Mouse (Mus musculus) forebrain, embryonic 16.5 days (tissue): ENCODE measurements at regions not wholly inside any gene's neighbourhood (a gene's known extent, or its start where the extent isn't known, plus 50 kb on each side); places are given as distances from the start of the nearest gene placed in this dataset.

ENCODE experiments used
- ATAC-seq: fragments of 200-750 bp; cut with Nextera tagmentation; 2 replicates; pipeline ENCODE4 v1.8.0; 2017; ENCODE audit warnings: mild to moderate bottlenecking, moderate library complexity
- H3K27ac ChIP-seq: fragments of 300-500 bp; sonication (generic); 2 replicates; pipeline ENCODE4 v1.5.1; 2014; ENCODE audit warnings: low read length, control low read depth
- H3K27me3 ChIP-seq: fragments of 300-500 bp; sonication (generic); replicated peaks from 2 replicates; pipeline ENCODE4 v1.6.1; 2014; ENCODE audit warnings: low read length; ENCODE audit not compliant: control insufficient read depth, insufficient read depth
- H3K36me3 ChIP-seq: fragments of 300-500 bp; sonication (generic); 2 replicates; pipeline ENCODE4 v1.6.1; 2014; ENCODE audit not compliant: control insufficient read depth, insufficient read depth
- H3K4me1 ChIP-seq: fragments of 300-500 bp; sonication (generic); replicated peaks from 2 replicates; pipeline ENCODE4 v1.6.1; 2014; ENCODE audit warnings: low read length; ENCODE audit not compliant: control insufficient read depth, insufficient read depth
- H3K4me2 ChIP-seq: fragments of 300-500 bp; sonication (generic); 2 replicates; pipeline ENCODE4 v1.6.1; 2014; ENCODE audit warnings: mild to moderate bottlenecking, low read length, control low read depth
- H3K4me3 ChIP-seq: fragments of 300-500 bp; sonication (generic); replicated peaks from 2 replicates; pipeline ENCODE4 v1.5.1; 2014; ENCODE audit warnings: mild to moderate bottlenecking, low read length, control low read depth
- H3K9ac ChIP-seq: fragments of 300-500 bp; sonication (generic); replicated peaks from 2 replicates; pipeline ENCODE4 v1.6.1; 2014; ENCODE audit warnings: low read depth, low read length, control low read depth
- H3K9me3 ChIP-seq: fragments of 300-500 bp; sonication (generic); 2 replicates; pipeline ENCODE4 v1.6.1; 2016; ENCODE audit warnings: low read length; ENCODE audit not compliant: control insufficient read depth
- WGBS: fragments of 180-500 bp; shearing (Covaris S2); extraction: QIAGEN DNeasy Blood & Tissue Kit; methylation state at CpG from one replicate; pipeline ENCODE4 v1.1.7; 2014; 5-methylcytosine and 5-hydroxymethylcytosine counted together

GRCm38 (mm10) chr16:46331336-46331735 is 167.0 kb downstream of the Nectin3 start:
- Histone ChIP-seq H3K4me1 (no peaks in the 10 kb centered on the region; the same call in 1 of the 2 replicates), H3K9me3 (no peaks in the 10 kb centered on the region)
- WGBS, result 22% methylated on average over 6 of the region's 6 CpGs

GRCm38 (mm10) chr16:46299079-46299721 is 144.3 kb upstream of the Gm4737 start:
- 66% methylated on average over 3 of the region's 3 CpGs for WGBS
- no peaks in the 10 kb centered on the region for H3K27me3 ChIP-seq
- no peaks in the 10 kb centered on the region for H3K4me1 ChIP-seq
- H3K9ac ChIP-seq, result no peak overlapping the region
- no peak overlapping the region for H3K27ac ChIP-seq
- H3K36me3 ChIP-seq, result no peaks in the 10 kb centered on the region
- H3K4me3 ChIP-seq, result no peak overlapping the region
- ATAC-seq, result peak; percentile 64
- H3K9me3 ChIP-seq, result no peaks in the 10 kb centered on the region
- no peak overlapping the region for H3K4me2 ChIP-seq

More at GRCm38 (mm10) chr16:46331336-46331735, 167.0 kb downstream of the Nectin3 start:
- Histone ChIP-seq H3K36me3 (no peaks in the 10 kb centered on the region), H3K4me3 (no peak overlapping the region), H3K4me2 (no peak overlapping the region), H3K9ac (no peak overlapping the region), H3K27ac (no peak overlapping the region), H3K27me3 (no peaks in the 10 kb centered on the region)
- peak; percentile 33; the same call in 1 of the 2 replicates for ATAC-seq

GRCm38 (mm10) chr16:46297192-46297591 is 142.3 kb upstream of the Gm4737 start:
- peak; percentile 29 for ATAC-seq

GRCm38 (mm10) chr16:46296412-46296811 is 141.5 kb upstream of the Gm4737 start:
- no peak overlapping the region for H3K4me2 ChIP-seq
- peak; percentile 63 for ATAC-seq
- H3K27me3 ChIP-seq, result no peaks in the 10 kb centered on the region
- no peaks in the 10 kb centered on the region for H3K9me3 ChIP-seq
- WGBS, result 33% methylated on average over 2 of the region's 2 CpGs
- H3K36me3 ChIP-seq, result no peaks in the 10 kb centered on the region
- H3K4me3 ChIP-seq, result no peak overlapping the region
- no peak overlapping the region for H3K9ac ChIP-seq
- no peaks in the 10 kb centered on the region for H3K4me1 ChIP-seq
- no peak overlapping the region for H3K27ac ChIP-seq

More at GRCm38 (mm10) chr16:46297192-46297591, 142.3 kb upstream of the Gm4737 start:
- Histone ChIP-seq H3K4me3 (no peak overlapping the region), H3K4me1 (no peaks in the 10 kb centered on the region), H3K9me3 (no peaks in the 10 kb centered on the region), H3K9ac (no peak overlapping the region), H3K36me3 (no peaks in the 10 kb centered on the region), H3K4me2 (no peak overlapping the region), H3K27ac (no peak overlapping the region), H3K27me3 (no peaks in the 10 kb centered on the region)
- 76% methylated on average over 2 of the region's 2 CpGs for WGBS

- Histone ChIP-seq H3K9me3 (no peaks in the 10 kb centered on the region), H3K9ac (no peak overlapping the region), H3K36me3 (no peaks in the 10 kb centered on the region), H3K4me1 (0 out of 2 replicates have a peak, but pooled peaks cover 3% of the 10 kb centered on the region), H3K4me3 (no peak overlapping the region), H3K4me2 (no peak overlapping the region), H3K27me3 (no peaks in the 10 kb centered on the region), H3K27ac (no peak overlapping the region)
- no peak for ATAC-seq
- WGBS, result 12% methylated on average over 1 of the region's 1 CpGs
Observed at GRCm38 (mm10) chr16:46293831-46294230, 139.0 kb upstream of the Gm4737 start.

- Histone ChIP-seq H3K27ac (no peak overlapping the region), H3K4me2 (no peak overlapping the region), H3K36me3 (no peaks in the 10 kb centered on the region), H3K4me3 (no peak overlapping the region), H3K4me1 (0 out of 2 replicates have a peak, but pooled peaks cover 3% of the 10 kb centered on the region), H3K9ac (no peak overlapping the region), H3K27me3 (no peaks in the 10 kb centered on the region), H3K9me3 (no peaks in the 10 kb centered on the region)
- 0 out of 2 replicates have a peak, but pooled peaks have one; percentile 24 for ATAC-seq
- WGBS, result 14% methylated on average over 6 of the region's 6 CpGs
Observed at GRCm38 (mm10) chr16:46291067-46291833, 136.4 kb upstream of the Gm4737 start.

- Histone ChIP-seq H3K4me3 (no peak overlapping the region), H3K9me3 (no peaks in the 10 kb centered on the region), H3K27me3 (no peaks in the 10 kb centered on the region), H3K4me2 (no peak overlapping the region), H3K4me1 (0 out of 2 replicates have a peak, but pooled peaks cover 3% of the 10 kb centered on the region), H3K27ac (no peak overlapping the region), H3K36me3 (no peaks in the 10 kb centered on the region), H3K9ac (no peak overlapping the region)
- ATAC-seq, result peak; percentile 94
- WGBS, result 39% methylated on average over 2 of the region's 2 CpGs
Observed at GRCm38 (mm10) chr16:46290199-46290598, 135.3 kb upstream of the Gm4737 start.

GRCm38 (mm10) chr16:46267533-46267932 is 112.7 kb upstream of the Gm4737 start:
- 84% methylated on average over 2 of the region's 2 CpGs for WGBS
- no peaks in the 10 kb centered on the region for H3K9me3 ChIP-seq
- no peak for ATAC-seq
- H3K4me1 ChIP-seq, result no peaks in the 10 kb centered on the region
- H3K36me3 ChIP-seq, result no peaks in the 10 kb centered on the region
- no peak overlapping the region for H3K4me2 ChIP-seq
- no peaks in the 10 kb centered on the region for H3K27me3 ChIP-seq
- H3K4me3 ChIP-seq, result no peak overlapping the region
- H3K9ac ChIP-seq, result no peak overlapping the region
- no peak overlapping the region for H3K27ac ChIP-seq

- Histone ChIP-seq H3K4me3 (no peak overlapping the region), H3K4me1 (no peaks in the 10 kb centered on the region), H3K27me3 (no peaks in the 10 kb centered on the region), H3K4me2 (no peak overlapping the region), H3K9ac (no peak overlapping the region), H3K9me3 (no peaks in the 10 kb centered on the region), H3K27ac (no peak overlapping the region), H3K36me3 (no peaks in the 10 kb centered on the region)
- WGBS, result 81% methylated on average over 4 of the region's 4 CpGs
- no peak for ATAC-seq
Observed at GRCm38 (mm10) chr16:46251639-46252038, 96.8 kb upstream of the Gm4737 start.
